Mouse (Mus musculus): ENCODE results near the gene Usp1.

GRCm38 (mm10) chr4:98984701-98985100 is 61.1 kb downstream of the Usp1 start:
- TF ChIP-seq CTCF (IDR thresholded peaks at IDR 0.05; ENCODE audit: extremely low read depth, insufficient read depth, low read length) (no peak), POLR2A (IDR thresholded peaks at IDR 0.05; ENCODE audit: extremely low read depth, insufficient read depth, low read length) (no peak)

All from cortical plate, adult 2 months (tissue).